Mouse (Mus musculus) intestine, embryonic 14.5 days (tissue): Measurements from ENCODE around the gene Tob1. TPM values are rescaled to one million over a fixed set of nuclear protein-coding genes. Genes with fewer than 3 reads are reported as not detected.

Experiments used
- ATAC-seq: fragments of 200-750 bp; cut with Nextera tagmentation; replicated peaks from 2 replicates; pipeline ENCODE4 v1.8.0; 2017; ENCODE audit warnings: low read depth, moderate number of reproducible peaks, moderate TSS enrichment, moderate library complexity; ENCODE audit not compliant: low FRiP score, low TSS enrichment
- DNase-seq: peaks from one replicate; pipeline ENCODE4 v3.0.0-alpha.2; 2018; ENCODE audit warnings: low spot score
- H3K27ac ChIP-seq: fragments of 300-500 bp; sonication (generic); 2 replicates; pipeline ENCODE4 v1.5.1; 2014; ENCODE audit warnings: low read depth, mild to moderate bottlenecking, control low read depth
- H3K27me3 ChIP-seq: fragments of 300-500 bp; sonication (generic); replicated peaks from 2 replicates; pipeline ENCODE4 v1.6.1; 2014; ENCODE audit warnings: low read length, control low read depth; ENCODE audit not compliant: control insufficient read depth, insufficient read depth
- H3K36me3 ChIP-seq: fragments of 300-500 bp; sonication (generic); 2 replicates; pipeline ENCODE4 v1.6.1; 2014; ENCODE audit warnings: low read length, control low read depth; ENCODE audit not compliant: control insufficient read depth, insufficient read depth
- H3K4me1 ChIP-seq: fragments of 300-500 bp; sonication (generic); replicated peaks from 2 replicates; pipeline ENCODE4 v1.6.1; 2014; ENCODE audit warnings: low read length, control low read depth, mixed read lengths; ENCODE audit not compliant: control insufficient read depth, insufficient read depth
- H3K4me2 ChIP-seq: fragments of 300-500 bp; sonication (generic); 2 replicates; pipeline ENCODE4 v1.6.1; 2014; ENCODE audit warnings: low read length
- H3K4me3 ChIP-seq: fragments of 300-500 bp; sonication (generic); 2 replicates; pipeline ENCODE4 v1.5.1; 2014; ENCODE audit warnings: low read depth, low read length, control low read depth, mixed read lengths
- H3K9ac ChIP-seq: fragments of 300-500 bp; sonication (generic); 2 replicates; pipeline ENCODE4 v1.6.1; 2014; ENCODE audit warnings: mild to moderate bottlenecking, low read length
- H3K9me3 ChIP-seq: fragments of 300-500 bp; sonication (generic); 2 replicates; pipeline ENCODE4 v1.6.1; 2016; ENCODE audit warnings: low read length, control low read depth; ENCODE audit not compliant: control insufficient read depth
- WGBS: fragments of 180-500 bp; shearing (Covaris S2); extraction: QIAGEN DNeasy Blood & Tissue Kit; methylation state at CpG from one replicate; pipeline ENCODE4 v1.1.7; 2014; 5-methylcytosine and 5-hydroxymethylcytosine counted together
- polyA plus RNA-seq: library from polyadenylated mRNA; unstranded; fragments of >200 nt; fragmentation: Nextera tagmentation; extraction: Ambion mirVana; gene quantifications from 2 replicates; pipeline ENCODE4 v1.2.1, GENCODE M21; 2014

Tob1 gene
- polyA plus RNA-seq, 1 experiment from 2014 or later = 24.1 TPM

GRCm38 (mm10) chr11:94239706-94240105 is 28.5 kb downstream of the Tob1 start:
- 44% methylated on average over 9 of the region's 9 CpGs for WGBS
- Histone ChIP-seq H3K9ac (no peak overlapping the region), H3K27ac (no peak overlapping the region), H3K27me3 (no peaks in the 10 kb centered on the region), H3K4me2 (no peak overlapping the region), H3K4me1 (peaks cover 19% of the 10 kb centered on the region), H3K4me3 (no peak overlapping the region), H3K9me3 (no peaks in the 10 kb centered on the region), H3K36me3 (no peaks in the 10 kb centered on the region)
- no peak for DNase-seq
- no peak for ATAC-seq

GRCm38 (mm10) chr11:94242760-94243421 is 31.6 kb downstream of the Tob1 start:
- Histone ChIP-seq H3K36me3 (no peaks in the 10 kb centered on the region), H3K4me3 (peak overlapping the region; percentile 10; the same call in 1 of the 2 replicates), H3K4me2 (peak overlapping the region; percentile 47), H3K9ac (peak overlapping the region; percentile 32), H3K9me3 (no peaks in the 10 kb centered on the region), H3K27me3 (no peaks in the 10 kb centered on the region), H3K27ac (peak overlapping the region; percentile 0; the same call in 1 of the 2 replicates), H3K4me1 (peaks cover 28% of the 10 kb centered on the region)
- DNase-seq = peak; percentile 74
- WGBS = 5% methylated on average over 29 of the region's 29 CpGs
- ATAC-seq = peak; percentile 44

- Histone ChIP-seq H3K4me1 (peaks cover 28% of the 10 kb centered on the region), H3K27me3 (no peaks in the 10 kb centered on the region), H3K9me3 (no peaks in the 10 kb centered on the region), H3K27ac (peak overlapping the region; percentile 0; the same call in 1 of the 2 replicates), H3K4me2 (peak overlapping the region; percentile 47), H3K4me3 (peak overlapping the region; percentile 10; the same call in 1 of the 2 replicates), H3K9ac (0 out of 2 replicates have a peak overlapping the region, but pooled peaks have one; percentile 10), H3K36me3 (no peaks in the 10 kb centered on the region)
- 40% methylated on average over 15 of the region's 15 CpGs for WGBS
- DNase-seq = no peak
- ATAC-seq = no peak
These were observed 32.3 kb downstream of the Tob1 start for GRCm38 (mm10) chr11:94243422-94244180.

- Histone ChIP-seq H3K4me3 (no peak overlapping the region), H3K27ac (no peak overlapping the region), H3K4me2 (no peak overlapping the region), H3K4me1 (peaks cover 28% of the 10 kb centered on the region), H3K9me3 (no peaks in the 10 kb centered on the region), H3K27me3 (no peaks in the 10 kb centered on the region), H3K9ac (no peak overlapping the region), H3K36me3 (no peaks in the 10 kb centered on the region)
- ATAC-seq = no peak
- WGBS = 80% methylated on average over 9 of the region's 9 CpGs
- DNase-seq = no peak
These were observed 33.1 kb downstream of the Tob1 start for GRCm38 (mm10) chr11:94244385-94244784.

- DNase-seq (peak; percentile 65), ATAC-seq (peak; percentile 77)
- Histone ChIP-seq H3K27me3 (no peaks in the 10 kb centered on the region), H3K9me3 (no peaks in the 10 kb centered on the region), H3K4me2 (0 out of 2 replicates have a peak within 1 kb of the TSS, but pooled peaks have one; percentile 18), H3K4me1 (peaks cover 28% of the 10 kb centered on the region), H3K9ac (no peak within 1 kb of the TSS), H3K27ac (peak within 1 kb of the TSS; percentile 71), H3K36me3 (no peaks in the 10 kb centered on the region), H3K4me3 (no peak within 1 kb of the TSS)
- WGBS = 51% methylated on average over 17 of the region's 17 CpGs
These were observed 34.9 kb downstream of the Tob1 start, which contains the start of gene Wfikkn2 for GRCm38 (mm10) chr11:94245955-94246788. Gene Wfikkn2, minus strand, starts transcription at chr11:94246005.

GRCm38 (mm10) chr11:94246789-94247061 is 35.5 kb downstream of the Tob1 start:
- Histone ChIP-seq H3K9ac (no peak overlapping the region), H3K4me1 (peaks cover 28% of the 10 kb centered on the region), H3K4me2 (0 out of 2 replicates have a peak overlapping the region, but pooled peaks have one; percentile 18), H3K4me3 (no peak overlapping the region), H3K27ac (peak overlapping the region; percentile 71), H3K9me3 (no peaks in the 10 kb centered on the region), H3K27me3 (no peaks in the 10 kb centered on the region), H3K36me3 (no peaks in the 10 kb centered on the region)
- ATAC-seq = no peak; the same call in 1 of the 2 replicates
- DNase-seq = no peak
- 67% methylated on average over 8 of the region's 8 CpGs for WGBS

GRCm38 (mm10) chr11:94253156-94253555 is 41.9 kb downstream of the Tob1 start:
- no peaks in the 10 kb centered on the region for H3K9me3 ChIP-seq
- H3K4me2 ChIP-seq = no peak overlapping the region
- H3K9ac ChIP-seq = no peak overlapping the region
- ATAC-seq = no peak
- H3K4me1 ChIP-seq = no peaks in the 10 kb centered on the region
- H3K4me3 ChIP-seq = no peak overlapping the region
- 81% methylated on average over 9 of the region's 9 CpGs for WGBS
- H3K27me3 ChIP-seq = no peaks in the 10 kb centered on the region
- DNase-seq = no peak
- H3K27ac ChIP-seq = no peak overlapping the region
- no peaks in the 10 kb centered on the region for H3K36me3 ChIP-seq

- no peaks in the 10 kb centered on the region for H3K27me3 ChIP-seq
- no peaks in the 10 kb centered on the region for H3K4me1 ChIP-seq
- H3K4me3 ChIP-seq = no peak overlapping the region
- no peak for DNase-seq
- no peaks in the 10 kb centered on the region for H3K9me3 ChIP-seq
- 87% methylated on average over 10 of the region's 10 CpGs for whole genome bisulfite sequencing
- H3K4me2 ChIP-seq = no peak overlapping the region
- no peak for ATAC-seq
- no peaks in the 10 kb centered on the region for H3K36me3 ChIP-seq
- H3K9ac ChIP-seq = no peak overlapping the region
- H3K27ac ChIP-seq = no peak overlapping the region
These were observed 42.4 kb downstream of the Tob1 start for GRCm38 (mm10) chr11:94253691-94254090.
